Mouse (Mus musculus): ENCODE measurements at regions not wholly inside any gene's neighbourhood (a gene's known extent, or its start where the extent isn't known, plus 50 kb on each side); places are given as distances from the start of the nearest gene placed in this dataset.

DNA sequence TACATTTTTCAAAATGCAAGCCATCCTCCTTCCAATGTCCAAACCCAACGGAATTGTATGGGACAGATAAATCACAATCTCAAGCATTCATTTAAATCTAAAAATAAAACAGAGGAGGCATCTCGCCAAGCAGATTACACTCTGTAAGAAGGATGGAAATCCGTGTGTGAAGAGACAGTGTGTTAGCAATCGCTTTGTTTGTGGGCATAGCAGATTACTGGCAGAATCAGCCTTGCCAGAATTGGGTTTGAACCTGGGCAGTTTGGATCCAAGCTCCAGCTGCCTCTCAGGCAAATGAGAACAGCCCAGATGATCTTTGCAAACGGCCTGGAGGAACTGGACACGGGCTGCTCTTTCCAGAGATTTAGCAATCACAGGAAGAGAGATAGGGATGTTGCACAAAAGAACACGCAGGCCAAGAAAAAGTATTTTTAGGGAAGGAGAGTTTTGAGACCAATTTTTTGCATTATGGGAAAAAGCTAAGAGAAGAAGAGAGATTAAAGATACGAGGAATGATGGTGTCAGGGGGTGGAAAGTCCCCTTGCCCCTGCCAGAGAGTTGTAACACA is 2310.1 kb upstream of the Gm7489 start:
- no peak for TF ChIP-seq GATA1 (IDR thresholded peaks at IDR 0.05; ENCODE audit: borderline replicate concordance, low read length)
- TF ChIP-seq FLI1 (IDR thresholded peaks at IDR 0.05; ENCODE audit: low read length) = no peak

Data from megakaryocyte, embryonic 14.5 days (primary cell).